Mouse (Mus musculus) c-Kit-negative CD71-positive TER-119-positive erythroid progenitor cells, embryonic 14.5 days (primary cell): ENCODE data around the gene Fam216b.

Experiments
- DNase-seq: peaks from one replicate; pipeline ENCODE4 v3.0.0-alpha.2; 2013; ENCODE audit warnings: low read depth, low spot score

Gene Fam216b

DNA sequence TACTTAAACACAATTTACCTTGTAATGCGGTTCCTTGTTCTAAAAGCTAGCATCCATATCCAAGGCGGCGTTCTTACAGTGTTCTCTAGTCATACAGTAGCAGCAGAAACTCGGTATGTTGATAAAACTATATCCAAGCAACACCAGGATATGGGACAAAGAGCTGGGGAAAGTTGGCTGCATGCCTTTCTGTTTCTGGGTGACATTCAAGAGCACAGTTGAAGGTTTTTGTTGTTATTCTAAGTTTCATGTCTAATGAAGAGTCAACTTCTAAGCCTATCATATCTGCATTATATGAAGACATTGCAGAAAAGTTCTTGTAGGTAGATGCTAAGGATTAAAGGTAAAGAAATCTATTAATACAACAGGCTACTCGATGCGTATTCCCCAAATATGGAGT, at the start of gene Fam216b:
Gene Fam216b (minus strand): TSS at position 101 of the 400 bp plus-strand sequence.
- no peak for DNase-seq

DNA sequence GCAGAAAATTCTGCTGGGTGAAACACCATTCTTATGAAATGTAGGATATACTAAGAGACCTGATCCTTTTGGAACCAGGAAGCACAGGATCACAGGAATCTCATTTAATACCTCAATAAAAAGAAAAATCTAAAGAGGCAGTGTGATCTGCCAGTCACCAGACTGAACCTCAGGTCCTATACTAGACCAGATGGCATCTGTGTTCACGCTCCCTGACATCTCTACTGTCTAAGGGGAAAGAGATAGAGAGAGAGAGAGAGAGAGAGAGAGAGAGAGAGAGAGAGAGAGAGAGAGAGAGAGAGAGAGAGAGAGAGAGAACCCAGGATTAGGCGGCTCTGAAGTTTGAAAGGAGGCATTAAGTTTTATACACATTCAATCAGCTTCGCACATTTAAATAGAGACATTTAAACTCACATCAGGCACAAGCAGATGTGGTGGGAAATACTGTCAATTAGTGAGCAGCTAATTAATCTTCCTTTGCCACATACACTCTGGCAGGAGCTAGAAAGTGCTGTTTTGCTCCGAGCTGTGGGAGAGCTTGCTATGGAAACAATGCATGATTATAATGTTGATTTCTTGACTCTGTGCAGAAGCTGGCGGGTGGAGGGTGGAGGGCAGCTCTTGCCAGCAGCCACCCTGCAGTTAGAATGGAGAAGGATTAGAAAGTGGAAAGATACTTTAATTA, 43.7 kb upstream of the Fam216b start:
- DNase-seq: no peak

DNA sequence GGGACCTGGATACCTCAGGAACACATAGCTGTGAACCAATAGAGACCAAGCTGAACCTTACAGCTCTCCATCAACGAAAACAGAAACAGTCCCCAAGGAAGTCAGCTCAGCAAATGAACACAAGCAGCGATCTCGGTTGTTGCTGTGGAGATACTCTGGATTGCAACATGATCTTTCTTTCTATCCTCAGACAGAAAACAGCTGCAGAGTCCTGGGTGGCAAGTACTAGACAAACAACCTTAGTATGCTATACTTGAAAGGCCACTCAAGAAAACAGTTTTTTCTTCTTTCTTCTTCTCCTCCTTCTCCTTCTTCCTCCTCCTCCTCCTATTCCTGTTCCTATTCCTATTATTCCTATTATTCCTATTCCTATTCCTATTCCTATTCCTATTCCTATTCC, 37.9 kb upstream of the Fam216b start:
- no peak for DNase-seq

DNA sequence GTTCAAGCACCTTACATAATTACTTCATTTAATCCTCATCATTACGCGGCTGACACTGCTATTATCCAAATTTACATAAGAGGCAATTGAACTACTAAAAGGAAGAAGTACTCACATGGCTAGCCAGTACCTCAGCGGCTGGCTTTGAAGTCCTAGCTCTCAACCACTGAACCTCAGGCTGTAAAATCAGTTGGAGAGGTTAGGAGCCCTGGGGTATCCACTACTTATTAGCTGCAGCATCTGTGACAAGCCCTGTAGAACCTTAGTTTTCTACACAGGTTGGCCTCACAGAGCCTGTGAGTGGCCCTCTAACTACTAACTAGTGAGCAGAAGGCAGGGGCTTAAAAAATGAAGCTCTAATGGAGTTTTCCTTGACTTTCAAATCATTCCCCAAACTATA, 31.5 kb upstream of the Fam216b start:
- DNase-seq: no peak

DNA sequence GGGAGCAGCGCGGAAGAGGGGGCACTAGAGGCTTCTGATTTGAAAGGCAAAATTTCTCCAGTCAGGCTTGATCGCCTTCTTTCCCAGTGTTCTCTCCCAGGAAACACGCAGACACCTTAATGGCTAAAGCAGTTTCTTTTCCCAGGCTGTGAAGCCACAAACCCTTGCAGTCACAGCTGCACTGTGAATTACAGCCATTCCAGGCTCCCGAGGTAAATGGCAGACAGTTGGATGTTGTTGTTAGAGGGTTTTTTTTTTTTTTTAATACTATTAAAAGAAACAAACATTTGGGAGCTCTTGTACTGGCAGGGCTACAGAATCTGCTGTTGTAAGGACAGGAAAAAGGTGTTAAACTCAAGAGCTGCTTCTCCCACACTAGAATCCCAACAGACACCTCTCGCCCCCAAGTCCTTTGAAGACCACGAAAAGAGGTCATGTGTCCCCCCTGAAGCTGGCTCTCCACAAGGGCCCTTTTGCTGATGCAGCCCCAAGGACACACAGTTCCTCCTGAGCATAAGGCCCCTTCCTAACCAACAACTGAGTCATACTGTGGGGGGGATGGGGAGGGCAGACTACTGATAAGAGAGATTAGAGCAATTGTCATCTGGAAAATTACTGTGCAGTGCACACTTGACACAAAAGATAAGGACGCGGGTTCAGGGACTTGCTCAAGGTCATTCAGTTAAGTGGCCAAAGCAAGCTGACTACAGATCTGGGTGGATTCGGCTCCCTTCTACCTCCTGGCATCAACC, 30.8 kb upstream of the Fam216b start:
- DNase-seq: no peak

DNA sequence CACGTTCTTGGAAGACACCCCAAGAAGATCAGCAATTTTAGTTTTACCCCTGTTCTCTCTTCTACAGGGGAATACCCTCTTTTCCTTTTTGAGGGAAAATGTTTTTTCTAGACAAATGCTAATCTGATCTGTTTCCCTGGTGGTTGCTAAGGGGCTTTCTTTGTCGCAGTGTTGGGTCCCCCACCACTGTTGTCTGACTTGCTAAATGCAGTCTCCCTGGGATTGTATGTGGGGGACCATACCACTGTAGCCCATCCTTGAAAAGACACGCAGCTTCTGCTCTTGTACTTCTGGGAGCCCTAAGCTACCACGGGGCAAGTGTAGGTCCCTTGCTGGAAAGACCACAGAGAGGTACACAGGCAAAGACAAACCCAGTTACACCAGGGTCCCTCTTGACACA, 28.9 kb upstream of the Fam216b start:
- DNase-seq: no peak

DNA sequence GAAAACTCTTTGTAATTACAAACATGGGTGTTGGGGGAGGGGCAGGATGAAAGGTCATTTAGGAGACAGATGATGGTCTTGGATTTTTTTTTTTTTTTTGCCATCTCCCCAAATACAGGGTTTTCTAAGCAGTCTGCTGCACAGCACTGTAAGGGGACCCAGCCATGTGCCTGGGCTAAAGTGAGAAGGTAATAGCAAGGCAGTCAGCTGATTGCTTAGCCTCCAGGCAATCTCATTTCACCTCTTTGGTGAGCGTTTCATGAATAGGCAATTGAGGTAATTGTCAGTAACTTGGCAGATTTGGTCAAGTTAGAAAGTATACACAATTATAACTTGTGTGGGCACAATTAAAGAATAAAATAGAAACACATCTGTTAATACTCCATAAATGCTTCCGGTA, 28.5 kb upstream of the Fam216b start:
- no peak for DNase-seq

DNA sequence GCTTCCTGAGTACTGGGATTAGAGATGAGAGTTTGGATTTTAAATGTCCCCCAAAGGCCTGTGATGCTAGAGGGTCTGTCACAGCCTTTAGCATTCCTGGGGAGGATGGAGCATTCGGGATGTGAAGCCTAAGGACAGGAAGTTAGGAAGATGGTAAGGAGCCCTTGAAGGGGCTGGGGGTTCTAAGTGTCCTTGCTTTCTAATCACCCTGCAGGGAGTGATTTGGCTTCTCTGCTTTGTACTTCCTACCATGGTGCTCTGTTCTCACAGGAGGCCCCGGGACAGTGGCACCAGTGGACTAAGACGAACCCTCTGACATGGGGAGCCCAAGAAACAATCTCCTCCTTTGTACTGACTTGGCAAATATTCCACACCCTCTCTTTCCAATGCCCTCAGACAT, 23.7 kb upstream of the Fam216b start:
- no peak for DNase-seq

DNA sequence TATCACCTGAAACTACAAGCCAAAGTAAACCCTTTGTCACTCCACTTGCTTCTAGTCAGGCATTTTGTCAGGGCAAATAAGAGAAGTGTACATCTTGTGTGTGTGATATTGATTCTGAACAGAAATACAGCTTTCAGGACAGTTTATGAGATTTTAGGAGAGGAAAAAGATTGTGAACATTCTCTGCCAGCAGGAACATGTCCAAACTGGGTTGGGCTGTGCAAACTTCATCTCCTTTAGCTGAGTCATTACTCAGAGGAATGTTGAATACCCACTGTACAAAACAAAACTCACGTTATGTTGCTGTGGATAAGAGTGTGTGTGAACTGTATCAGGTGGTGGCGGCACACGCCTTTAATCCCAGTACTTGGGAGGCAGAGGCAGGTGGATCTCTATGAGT, 22.1 kb upstream of the Fam216b start:
- DNase-seq: no peak

DNA sequence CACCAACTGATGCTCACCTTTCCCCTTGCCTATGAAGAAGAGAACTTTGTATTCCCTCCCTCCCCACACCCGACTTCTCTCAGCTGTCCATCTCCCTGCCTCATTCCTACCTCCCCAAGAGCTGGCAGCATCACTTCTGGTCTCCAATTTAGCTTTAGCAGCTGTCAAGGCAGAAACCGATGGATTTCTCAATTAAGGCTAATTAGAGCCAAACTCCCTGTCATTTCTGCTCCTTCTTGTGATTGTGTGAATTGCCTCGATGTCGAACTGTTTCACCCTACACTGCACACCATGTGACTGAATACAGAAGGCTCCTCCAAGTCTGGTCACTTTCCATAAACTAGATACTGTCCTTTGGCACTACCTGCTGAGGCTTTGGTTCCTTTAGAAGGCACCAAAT, 20.6 kb upstream of the Fam216b start:
- DNase-seq: no peak

DNA sequence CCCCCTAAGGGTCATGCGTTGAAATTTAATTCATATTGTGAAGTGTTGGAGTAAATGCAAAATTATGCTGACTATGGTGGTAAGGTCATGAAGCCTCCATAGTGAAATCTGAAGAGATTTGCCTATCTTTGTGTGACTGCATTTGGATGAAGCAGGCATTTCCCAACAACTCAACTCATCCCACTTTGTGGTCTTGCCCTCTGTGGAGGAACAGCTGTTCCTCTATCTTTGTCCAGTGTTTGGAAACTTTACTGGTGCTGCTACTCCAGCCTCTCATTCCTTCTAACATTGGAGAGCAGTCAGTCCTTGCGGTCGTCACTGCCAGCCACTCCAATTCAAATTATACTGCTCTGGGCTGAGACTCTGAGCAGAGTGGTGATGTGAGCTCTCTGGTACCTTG, 19.6 kb upstream of the Fam216b start:
- no peak for DNase-seq

DNA sequence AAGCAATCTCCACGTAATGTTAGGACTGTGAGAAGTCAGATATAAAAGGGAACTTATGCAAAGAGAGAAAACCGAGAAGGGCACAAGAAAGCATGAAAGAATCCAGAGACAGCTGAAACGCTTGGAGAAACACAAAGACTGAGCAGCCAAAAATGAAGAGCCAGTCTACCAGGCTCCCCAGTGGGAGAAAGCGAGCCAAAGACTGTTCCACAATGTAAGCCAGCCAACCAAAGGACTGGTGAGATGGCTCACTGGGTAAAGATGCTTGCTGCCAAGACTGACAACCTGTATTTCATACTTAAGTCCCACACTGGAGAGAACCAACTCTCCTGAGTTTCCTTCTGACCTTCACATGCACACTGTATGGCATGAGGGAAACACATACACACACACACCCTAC, 784 bp upstream of the Fam216b start:
- DNase-seq: no peak

DNA sequence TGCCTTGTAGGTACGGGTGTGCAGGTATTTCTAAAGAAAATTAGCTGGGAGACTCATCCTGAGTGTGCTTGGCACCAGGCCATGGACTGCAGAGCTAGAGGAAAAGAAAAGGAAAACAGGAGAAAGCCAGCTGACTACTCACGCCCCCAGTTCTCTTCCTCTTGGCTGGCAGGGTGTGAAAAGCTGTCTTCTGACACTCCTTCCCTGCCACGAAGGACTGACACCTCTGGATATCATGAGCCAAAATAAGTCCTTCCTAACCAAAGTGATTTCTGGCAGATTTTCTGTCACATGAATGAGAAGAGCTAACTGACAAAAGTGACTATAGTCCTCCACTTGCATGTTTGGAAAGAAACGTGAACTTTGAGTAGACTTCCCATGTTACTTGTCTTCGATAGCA, 5.3 kb downstream of the Fam216b start:
- DNase-seq: no peak

DNA sequence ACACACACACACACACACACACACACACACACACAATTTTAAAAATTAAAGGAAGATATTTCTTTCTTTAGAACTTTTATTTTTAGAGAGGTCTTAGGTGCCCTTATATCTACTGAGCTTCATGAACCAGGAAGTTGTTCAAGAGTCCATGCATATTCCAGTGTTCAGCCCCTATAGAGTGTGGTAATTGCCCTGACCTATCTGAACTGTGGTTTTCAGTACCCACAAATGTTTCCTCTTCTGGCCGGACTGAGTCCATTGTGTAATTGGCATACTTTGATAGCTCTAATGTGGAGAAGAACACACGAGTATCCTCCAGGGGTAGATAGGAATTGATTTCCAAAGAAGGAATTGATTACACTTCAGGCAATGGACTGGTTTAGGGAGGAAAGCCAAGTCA, 11.3 kb downstream of the Fam216b start:
- no peak for DNase-seq

DNA sequence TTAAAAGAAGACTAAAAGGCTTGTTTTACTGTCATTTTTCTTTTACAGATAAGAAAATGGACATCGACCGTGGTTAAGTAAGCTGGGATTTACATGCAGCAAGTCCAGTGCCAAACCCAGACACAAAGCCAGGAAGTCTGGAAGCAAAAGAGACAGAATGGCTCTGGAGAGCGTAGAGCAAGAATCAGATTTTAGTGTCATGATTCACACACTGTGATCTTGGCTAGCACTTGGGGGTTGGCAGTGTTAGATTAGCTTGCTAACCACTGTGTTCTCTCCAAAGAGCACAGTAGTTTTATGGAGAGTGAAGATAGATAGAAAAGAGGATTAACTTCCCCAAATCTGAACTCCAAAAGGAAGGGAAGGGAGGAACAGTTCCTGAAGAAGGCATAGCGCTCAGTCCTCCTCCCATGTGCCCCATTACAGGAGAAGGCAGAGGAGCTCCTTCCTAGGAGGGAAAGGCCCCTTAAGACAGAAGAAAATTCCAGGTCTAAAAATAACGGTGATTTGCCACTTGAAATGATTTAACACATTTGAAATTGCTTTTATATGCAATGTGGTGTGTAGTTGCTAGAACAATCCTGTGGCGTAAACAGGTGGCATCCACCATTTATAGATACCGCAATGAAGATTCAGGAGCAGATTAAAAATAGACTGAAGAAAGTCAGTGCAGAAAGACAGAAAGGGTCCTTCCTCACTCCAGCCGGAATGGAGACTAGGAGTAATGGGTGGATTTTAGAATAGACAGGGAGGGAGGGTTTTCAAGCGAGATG, 22.7 kb downstream of the Fam216b start:
- no peak for DNase-seq

DNA sequence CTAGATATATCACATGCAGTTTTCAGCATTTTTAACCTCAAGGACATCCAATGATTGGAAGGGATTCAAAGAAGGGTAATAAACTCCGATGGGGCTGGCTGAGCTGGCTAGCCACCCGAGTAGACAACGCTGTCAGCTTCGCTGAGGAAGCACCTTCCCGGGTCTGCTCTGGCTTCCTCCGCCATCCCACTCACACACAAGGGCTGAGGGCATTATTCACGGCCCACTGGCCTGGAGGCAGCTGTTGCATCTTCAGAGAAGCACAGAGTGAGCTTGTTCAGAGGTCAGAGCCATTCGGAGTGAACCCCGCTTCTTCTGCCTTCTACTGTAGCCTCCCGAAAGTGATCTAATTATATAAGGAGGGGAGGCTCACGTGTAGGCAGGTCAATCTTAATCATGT, 26.3 kb downstream of the Fam216b start:
- no peak for DNase-seq

DNA sequence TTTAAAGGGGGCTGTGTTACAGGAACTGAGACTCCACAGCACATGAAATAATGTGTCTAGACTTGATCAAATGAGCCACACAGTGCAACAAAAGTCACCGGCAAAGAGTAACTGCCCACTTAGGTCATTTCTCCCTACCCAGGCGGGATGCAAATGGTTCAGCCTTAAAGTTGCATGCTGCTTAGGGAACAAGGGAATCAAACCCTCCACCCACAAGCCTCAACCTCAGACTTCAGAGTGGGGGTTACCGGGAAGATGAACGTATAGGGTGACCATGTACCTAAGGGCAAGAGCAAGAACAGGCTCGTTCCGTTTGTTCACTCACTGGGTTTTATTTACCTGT, 28.2 kb downstream of the Fam216b start:
- no peak for DNase-seq

DNA sequence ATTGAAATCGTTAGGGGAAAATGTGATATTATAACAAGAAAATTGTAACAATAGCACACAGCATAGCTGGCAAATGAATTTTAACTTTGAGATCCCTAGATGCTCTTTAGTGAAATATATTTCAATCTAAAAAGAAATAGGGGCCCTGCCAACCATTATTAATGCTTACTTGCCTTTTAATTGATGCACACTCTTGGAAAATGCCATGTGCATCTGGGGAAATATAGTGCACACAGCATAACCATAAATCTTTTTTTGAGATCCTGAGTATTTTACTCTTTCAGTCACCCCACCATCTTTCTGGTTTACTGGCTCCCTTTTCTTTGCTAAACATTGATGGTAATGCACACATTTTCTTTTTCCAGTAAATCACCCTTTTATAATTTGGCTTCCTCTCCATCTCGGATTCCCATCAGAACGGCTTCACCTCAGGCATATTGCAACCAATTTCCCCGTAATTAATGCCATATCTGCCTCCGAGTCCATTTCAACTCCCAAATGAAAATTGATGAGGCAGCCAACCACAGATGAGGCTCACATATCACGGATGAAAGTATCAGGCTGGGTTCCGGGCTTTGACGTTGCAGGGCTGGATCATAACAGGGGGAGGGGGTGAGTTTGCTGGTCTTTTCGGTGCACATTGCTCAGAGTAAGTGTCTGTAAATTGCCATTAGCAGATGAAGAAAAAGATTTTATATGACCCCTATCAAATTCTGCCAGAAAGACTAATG, 28.8 kb downstream of the Fam216b start:
- no peak for DNase-seq

DNA sequence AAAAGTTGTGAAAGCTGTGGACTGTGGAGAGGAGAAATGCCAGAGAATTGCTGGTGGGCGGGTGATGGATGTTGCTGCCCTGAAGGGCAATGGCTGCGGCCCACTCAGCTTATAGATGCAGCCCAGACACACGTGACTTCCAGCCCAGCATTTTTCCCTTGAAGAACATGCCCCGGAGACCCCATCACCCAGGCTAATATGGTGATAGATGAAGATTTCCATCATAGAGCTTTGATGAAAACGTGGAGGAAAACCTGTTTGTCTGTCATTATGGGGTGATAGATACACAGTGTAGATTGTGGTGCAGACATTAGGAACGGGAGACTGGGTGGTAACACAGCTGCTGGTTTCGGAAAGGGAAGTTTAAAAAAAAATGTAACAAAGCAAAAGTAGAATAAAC, 31.4 kb downstream of the Fam216b start:
- DNase-seq: no peak

DNA sequence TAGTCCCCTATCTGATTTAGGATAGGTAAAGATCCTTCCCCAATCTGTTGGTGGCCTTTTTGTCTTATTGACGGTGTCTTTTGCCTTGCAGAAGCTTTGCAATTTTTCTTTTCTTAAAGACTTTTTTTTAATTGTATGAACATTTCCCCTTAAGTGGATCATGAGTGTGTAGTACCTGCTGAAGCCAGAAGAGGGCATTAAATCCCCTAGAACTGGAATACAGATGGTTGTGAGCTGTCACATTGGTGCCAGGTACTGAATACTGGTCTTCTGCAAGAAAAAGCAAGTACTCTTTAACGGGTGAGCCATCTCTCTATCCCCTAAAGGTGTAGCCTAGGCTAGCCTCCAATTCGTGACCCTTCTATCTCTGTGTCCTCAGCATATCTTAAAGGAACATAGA, 32.4 kb downstream of the Fam216b start:
- DNase-seq: no peak

DNA sequence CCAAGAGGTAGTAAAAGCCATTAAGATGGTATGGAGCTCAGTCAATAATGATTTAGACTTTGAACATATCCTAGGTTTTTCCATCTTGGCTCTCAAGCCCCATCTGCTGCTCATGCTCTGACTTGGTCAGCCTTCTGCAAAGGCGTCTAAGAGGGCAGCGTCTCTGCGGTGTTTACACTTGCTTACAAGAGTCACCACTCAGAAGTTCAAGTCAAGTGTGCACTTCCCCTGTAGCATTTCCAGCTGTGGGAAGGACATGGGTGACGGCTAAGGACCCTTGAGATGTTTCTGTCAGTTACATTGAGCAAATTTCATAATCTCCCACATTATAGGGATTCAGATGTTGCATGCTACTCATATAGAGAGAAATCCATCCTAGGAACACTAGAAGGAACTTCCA, 40.1 kb downstream of the Fam216b start:
- DNase-seq: no peak

DNA sequence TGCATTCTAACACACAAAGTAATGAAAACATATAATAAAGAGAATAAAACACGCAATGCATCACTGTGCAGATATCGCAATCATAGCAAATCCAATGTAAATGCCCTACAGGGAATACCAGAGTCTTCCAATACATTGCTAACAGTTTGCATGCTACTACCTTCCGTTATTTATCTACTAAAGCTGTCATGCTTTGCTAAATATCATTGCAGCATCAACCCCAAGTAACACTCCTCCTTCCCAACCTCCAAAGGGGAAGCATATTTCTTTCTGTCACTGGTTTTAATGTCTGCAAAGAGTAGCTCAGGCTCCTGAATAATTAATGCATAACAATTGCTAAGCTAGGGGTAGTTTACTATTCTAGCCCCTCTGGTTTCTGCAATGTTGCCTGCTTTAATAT, 40.5 kb downstream of the Fam216b start:
- no peak for DNase-seq
